Mouse (Mus musculus) layer of hippocampus, adult 8-10 months (tissue): Measurements from ENCODE around the gene Rfxap. TPM values are rescaled to one million over a fixed set of nuclear protein-coding genes. Genes with fewer than 3 reads are reported as not detected.
A peak's percentile ranks its signal among the peaks of the same experiment; 100 is the strongest.

Experiments
- DNase-seq, 2 experiments: peaks; one replicate each; pipeline ENCODE4 v3.0.0; 2022; ENCODE audit warnings: low spot score in 2 of 2
- total RNA-seq, 4 experiments: library from RNA; stranded (reverse); gene quantifications; 2 replicates each; pipeline ENCODE4 v1.2.4; 2022

Gene Rfxap
- total RNA-seq = 10 to 100 TPM; 45.6 to 55.9 (median 51.4) TPM

DNA sequence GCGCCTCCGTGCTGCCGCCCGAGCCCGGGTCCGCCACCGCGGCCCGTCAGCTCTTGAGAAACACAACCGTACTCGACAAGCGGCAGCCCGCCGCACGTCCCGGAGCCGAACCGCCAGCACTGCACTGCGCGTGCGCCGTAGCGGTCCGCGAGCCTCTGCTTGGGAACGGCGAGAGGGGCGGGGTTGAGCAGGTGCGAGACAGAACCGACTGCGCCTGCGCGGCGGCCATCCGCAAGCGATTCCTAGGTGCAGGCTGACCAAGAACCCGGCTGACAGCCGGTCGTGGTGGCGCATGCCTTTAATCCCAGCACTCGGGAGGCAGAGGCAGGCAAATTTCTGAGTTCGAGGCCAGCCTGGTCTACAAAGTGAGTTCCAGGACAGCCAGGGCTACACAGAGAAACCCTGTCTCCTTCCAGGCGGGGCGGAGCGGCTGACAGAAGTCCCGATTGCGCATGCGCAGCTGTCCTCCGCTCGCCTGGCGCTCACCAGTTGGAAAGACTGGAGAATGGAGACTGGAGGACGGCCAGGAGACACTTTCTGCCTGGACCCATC is at the start of gene Rfxap:
Rfxap (minus strand) TSS at position 126 of the 552 bp plus-strand sequence.
- DNase-seq = peak; percentile 90 to 95

DNA sequence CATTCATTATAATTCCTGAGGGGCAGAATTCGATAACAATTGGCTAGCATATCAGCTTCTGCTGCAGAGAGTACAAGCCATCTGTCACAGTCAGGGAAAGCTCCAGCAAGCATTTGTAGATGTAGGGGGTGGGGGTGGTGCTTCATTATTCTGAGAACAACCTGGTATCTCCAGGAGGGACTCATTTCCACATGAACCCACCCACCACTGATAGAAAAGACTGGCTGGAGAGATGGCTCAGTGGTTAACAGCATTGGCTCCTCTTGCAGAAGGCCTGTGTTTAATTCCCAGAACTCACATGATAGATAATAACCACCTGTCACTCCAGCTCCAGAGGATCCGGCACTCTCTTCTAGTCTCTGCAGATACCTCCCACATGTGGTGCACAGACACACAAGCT is 27.8 kb upstream of the Rfxap start:
- DNase-seq = peak; percentile 71 to 73

DNA sequence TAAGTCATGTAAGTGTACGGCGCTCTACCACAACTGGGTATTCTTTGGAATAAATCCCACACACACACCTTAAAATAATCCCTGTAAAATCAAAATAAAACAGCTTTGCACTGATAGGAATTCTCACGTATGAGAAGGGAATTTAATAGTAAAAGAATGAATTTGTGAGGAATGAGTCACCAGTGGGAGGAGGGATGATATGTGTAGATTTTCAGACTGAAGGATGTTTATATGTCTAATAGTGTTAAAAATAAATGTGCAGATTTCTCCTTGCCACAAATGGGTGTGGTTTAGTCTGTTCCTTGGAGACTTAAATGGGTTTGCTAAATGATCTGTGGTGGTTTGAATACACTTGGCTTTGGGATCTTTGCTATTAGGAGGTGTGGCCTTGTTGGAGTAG is 24.9 kb upstream of the Rfxap start:
- no peak for DNase-seq

DNA sequence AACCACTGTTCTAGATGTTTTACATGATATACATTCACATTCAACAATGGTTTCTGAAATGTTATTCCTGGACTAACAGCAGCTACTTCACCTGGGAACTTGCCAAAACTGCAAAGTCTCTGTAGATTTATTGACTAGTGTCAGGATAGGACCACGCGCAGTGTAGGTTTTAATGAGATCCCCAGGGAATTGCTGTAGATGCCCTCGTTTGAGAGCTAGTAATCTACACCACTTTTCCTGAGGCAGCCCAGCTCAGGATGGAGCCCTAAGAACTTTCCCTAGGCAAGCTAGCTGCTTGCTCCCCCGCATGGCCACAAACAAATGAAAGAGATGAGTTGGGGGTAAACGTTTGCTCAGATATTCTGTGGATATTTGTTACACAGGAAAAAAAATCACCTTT is 14.9 kb upstream of the Rfxap start:
- DNase-seq = no peak

DNA sequence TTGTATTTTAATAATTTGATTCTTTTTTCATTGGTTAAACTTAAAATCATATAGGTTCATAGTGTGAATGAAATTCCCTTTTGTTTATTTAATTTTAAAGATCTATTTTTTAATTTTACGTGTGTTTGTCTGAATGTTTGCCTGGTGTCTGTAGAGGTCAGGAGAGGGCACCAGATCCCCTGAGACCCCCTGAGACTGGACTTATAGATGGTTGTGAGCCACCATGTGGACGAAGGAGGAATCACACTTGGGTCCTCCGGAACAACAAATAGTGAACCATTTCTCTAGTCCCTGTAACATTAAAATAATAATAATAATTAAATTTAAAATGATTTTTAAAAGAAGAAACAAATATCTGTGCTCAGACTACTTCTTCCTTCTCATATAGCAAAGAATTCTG is 7.7 kb upstream of the Rfxap start:
- DNase-seq = peak in 1 of 2 experiments; percentile 42

DNA sequence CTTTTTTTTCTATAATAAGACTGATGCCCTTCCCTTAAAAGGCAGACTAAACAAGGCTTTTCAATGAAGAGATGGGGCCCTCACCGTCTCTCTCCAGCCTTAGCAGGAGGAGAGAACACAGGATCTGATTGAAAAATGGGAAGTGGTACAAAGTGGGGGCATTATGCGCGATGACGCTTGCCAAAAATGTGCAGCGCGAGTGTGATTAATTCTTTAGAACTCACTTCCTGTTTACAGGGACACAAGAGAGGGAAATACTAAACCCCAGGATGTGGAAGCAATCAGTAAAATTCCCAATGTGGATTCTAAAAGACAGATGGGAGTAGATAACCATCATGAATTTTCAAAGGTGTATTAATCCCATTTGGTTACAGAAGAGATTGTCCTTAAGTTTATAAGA is 7.0 kb upstream of the Rfxap start:
- DNase-seq = no peak

DNA sequence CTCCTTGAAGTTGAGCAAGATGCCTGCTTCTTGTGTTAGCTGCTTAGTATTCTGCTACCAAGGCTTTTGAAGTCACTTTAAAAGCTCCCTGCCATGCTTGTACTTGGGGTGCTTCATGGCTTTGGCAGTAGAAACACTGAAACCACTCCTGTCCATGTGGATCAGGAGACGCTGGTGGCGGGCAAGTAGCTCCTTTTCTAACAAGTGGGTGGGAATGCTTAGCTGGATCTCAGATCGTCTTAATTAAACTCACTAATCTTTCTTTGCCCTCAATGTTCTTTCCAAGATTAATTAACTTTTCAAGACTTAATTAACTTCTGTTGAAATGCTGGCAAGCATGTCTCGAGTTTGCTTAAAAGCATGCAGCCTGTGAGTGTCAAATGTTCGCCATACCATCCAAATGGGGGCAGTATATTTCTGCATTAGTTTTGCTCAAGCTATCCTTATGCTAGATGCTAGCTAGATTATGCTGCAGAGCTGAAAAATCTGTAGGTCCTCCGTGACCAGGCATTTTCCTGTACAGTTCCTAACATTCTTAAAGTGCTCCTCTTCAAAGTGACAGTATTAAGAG is 5.9 kb upstream of the Rfxap start:
- no peak for DNase-seq

DNA sequence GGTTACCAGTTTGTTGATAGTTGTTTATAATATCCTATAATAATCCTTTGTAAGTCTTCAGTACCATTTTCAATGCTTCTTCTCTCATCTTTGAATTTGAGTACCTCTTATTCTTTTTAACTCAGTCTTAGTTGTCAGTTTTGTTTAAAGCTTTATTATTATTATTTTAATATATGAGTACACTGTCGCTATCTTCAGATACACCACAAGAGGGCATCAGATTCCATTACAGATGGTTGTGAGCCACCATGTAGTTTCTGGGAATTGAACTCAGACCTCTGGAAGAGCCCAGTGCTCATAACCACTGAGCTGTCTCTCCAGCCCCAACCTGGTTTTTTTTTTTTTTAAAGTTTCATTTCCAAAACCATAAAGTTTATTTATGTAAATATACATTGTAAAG is 4.0 kb upstream of the Rfxap start:
- no peak for DNase-seq

DNA sequence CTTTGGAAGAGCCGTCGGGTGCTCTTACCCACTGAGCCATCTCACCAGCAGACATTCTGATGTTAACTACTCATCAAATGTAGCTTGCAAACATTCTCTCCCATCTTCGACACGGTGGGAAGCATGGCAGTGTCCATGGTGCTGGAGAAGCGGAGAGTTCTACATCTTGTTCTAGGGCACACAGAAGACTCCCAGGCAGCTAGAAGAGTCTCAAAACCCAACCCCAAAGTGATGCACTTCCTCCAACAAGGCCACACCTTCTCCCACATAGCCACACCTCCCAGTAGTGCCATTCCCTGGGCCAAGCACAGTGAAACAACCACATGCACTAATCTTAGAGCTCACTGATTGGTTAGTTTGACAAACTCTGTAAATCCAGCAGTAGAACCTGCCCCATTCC is 1.5 kb upstream of the Rfxap start:
- no peak for DNase-seq

DNA sequence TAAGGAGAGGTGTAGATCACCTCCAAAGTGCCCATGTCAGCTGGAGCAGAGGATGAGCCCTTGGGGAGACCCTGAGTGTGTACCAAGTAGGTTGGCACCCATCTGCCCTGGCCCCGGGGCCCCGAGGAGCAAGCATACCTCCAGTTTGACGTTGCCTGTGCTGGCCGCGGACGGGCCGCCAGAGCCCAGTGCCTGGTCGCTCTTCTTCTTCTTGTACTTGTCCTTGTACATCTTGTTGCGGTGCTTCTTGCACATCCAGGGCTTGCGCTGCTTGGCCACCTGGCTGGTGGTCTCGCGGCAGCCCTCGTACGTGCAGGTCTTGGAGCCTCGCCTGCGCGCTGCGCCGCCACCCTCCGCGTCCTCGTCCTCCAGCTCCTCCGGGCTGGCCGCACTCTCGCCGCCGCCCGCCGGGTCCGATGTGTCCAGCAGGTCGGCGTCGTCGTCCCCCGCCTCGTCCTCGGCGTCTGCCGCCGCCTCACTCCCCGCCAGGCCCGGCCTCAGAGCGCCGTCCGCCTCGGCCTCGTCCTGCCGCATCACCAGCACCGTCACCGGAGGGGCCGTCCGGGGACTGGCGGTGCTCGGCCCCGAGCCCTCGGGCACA is 430 bp downstream of the Rfxap start:
- DNase-seq = peak in 1 of 2 experiments; percentile 35

DNA sequence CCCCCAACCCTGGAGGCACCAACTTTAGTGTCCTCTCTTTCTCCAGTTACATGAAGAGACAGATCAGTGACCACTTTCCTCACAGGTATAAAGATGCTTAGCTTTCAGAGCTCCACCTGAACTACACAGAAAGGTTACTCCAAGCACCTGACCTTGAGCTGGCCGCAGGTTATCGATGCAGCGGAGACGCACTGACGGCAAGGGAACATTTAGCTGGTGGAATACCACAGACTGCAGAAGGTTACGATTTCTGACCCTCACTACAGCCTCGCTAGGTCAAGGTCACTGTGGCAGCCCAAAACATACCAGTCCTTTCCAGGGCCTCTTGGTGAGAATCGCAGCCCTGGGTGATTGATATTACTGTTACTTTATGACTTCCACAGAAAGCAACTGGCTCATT is 3.9 kb downstream of the Rfxap start:
- no peak for DNase-seq

DNA sequence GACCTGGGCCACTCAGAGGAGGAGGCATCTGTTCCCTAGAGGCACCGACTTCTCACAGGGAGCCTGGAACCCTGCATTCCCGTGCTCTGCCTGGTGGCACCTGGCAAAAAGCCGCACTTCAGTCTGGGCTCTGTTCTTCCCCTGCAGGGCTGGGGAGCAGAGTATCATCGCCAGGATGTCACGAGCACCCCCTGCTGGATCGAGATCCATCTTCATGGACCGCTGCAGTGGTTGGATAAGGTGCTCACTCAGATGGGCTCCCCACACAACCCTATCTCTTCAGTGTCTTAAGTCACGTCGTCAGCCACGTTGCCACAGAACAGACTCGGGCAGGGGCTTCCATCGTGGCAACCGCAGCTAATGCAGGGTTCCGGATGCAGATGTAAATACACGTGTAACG is 10.4 kb downstream of the Rfxap start:
- peak in 1 of 2 experiments; percentile 50 for DNase-seq

DNA sequence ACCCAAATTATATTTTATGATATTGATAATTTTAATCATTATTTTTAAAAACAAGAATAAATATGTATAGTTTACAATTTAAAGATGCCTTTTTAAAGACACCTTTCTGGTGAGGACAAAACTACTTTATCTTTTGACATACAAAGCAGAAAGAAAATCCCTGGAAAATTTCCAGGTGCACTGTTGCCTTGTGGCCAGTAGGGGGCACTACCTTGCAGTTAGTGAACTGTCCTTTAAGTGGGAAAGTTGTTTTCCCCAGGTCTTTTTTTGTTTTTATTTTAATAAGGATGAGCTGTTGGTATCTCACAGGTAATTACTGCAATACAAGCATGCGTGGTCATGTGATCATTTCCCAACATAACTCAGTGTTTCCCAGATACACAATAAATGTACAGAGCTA is 11.8 kb downstream of the Rfxap start:
- DNase-seq = no peak

DNA sequence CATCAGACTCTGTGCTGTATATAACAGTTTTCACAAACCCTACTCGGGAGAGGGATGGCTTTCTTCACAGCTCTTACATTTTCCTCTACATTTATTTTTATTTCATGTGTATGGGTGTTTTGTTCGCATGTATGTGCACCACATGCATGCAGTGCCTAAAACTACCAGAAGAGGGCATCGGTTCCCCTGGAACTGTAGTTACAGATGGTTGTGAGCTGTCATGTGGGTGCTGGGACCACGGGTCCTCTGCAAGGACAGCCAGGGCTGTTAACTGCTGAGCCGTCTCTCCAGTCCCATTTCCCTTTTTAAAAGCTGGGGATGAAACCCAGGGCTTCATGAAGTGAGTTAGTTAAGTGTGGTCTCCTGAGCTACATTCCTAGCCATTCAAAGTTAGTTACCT is 12.2 kb downstream of the Rfxap start:
- no peak for DNase-seq

DNA sequence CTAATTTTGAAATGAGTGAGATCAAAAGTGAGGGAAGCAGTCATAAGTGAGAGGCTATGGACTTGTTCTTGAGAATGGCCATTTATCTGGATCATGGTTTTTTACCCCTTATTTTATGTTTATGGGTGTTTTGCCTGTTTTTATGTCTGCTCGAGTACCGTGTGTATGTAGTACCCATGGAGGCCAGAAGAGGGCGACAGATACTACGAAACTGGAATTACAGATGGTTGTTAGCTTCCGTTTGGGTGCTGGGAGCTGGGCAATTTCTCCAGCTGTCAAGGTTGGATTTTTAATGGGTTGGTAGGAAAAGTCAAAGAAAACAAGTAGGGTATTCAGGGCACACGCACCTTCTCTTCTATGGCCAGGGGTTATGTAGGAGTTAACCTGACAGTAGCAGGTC is 13.8 kb downstream of the Rfxap start:
- DNase-seq = no peak

DNA sequence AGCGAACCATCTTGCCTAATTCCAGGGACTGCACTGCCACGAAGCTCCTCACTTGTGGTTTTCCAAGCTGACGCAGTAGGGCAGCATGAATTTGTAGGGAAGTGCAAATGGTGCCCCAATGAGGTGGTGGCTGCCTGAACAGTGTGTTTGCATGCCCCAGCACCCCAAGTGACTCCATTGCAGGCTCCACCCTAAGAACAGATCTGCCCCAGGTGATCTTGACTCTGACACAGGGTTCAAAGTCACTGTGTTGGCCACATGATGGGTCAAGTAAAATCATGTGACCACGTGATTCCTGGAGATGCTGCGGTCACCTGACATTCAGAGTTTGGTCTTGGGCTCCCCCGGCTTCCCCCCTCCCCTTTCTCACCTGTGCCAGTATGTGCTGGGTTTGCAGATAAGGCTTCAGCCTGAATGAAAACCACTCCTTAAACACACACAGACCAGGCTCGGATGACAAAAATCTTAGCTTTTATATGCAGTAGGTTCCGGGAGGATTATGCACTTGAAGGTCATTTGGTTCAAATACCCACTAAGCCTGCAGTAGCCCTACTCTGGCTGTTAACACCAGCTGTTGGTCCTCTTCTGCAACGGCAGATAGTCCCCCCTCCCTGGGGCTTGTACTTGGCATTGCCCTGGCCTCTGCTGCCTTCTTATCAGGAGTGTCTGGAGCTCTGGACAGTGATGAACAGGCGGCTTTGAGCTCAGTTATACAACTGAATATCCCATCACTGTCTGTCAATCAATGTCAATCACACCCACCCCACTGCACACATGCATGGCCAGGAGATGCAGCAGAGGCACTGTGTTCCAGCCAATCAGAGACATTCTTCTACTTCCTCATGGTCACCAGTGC is 15.5 kb downstream of the Rfxap start:
- no peak for DNase-seq

DNA sequence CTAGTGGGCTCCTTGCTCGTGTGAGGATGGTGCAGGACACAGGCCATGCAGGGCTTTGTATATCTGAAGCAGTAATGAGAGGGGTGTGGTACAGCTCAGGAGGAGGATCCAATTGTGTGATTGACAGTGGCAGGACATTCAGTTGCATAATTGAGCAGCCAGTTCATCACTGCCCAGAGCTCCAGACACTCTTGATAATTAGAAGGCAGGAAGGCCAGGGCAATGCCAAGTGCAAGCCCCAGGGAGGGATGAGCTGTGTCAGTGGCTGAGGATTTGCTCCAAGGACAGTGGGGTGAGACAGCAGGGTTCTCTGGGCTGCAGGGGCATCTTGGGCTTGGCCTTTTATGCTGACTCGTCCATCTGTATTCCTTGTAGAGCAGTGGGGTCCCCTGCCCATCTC is 17.0 kb downstream of the Rfxap start:
- no peak for DNase-seq

DNA sequence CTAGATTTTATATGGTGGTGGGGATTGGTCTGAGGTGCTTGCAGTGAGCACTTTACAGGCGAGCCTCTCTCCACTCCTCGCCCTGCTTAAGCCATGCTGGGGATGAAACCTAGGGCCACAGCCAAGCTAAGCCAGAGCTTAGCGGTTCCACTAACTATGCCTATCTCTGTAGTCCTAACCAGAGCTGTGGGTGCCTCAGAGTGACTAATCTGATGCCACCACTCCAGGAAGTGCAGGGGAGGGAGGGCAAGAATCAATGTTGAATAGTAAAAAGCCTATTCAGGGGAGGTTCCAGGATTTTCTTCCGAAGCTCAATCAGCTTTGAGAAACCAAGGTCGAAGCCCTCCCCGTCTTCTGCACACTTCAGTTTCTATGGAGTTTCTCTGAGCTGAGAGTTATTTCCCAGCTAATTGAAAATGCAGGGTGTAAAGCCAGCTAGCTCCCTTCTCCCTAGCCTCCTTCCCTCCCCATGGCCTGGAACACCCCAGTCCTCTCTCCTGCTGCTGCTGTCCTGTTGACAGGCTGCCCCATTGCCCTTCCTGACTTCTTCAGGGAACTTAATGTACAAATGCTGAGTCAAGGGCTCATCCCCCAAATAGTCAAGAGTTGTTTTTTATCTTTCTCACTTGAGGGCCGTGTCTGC is 31.5 kb downstream of the Rfxap start:
- no peak for DNase-seq

DNA sequence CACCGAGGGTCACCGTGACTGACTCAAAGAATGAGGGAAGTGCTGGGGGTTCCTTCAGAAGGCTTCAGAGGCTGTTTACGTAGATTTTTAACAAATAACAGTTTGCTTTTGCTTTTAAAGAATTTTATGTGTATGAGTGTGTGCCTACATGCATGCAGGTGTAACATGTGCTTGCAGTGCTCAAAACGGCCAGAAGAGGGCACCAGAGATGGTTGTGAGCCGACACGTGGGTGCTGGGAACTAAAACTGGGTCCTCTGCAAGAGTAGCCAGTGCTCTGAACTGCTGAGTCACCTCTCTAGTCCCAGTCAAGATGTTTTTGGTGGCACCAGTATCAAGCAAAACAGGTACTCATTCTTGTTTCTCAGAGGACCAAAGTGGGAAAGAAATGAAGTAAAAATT is 34.0 kb downstream of the Rfxap start:
- no peak for DNase-seq

DNA sequence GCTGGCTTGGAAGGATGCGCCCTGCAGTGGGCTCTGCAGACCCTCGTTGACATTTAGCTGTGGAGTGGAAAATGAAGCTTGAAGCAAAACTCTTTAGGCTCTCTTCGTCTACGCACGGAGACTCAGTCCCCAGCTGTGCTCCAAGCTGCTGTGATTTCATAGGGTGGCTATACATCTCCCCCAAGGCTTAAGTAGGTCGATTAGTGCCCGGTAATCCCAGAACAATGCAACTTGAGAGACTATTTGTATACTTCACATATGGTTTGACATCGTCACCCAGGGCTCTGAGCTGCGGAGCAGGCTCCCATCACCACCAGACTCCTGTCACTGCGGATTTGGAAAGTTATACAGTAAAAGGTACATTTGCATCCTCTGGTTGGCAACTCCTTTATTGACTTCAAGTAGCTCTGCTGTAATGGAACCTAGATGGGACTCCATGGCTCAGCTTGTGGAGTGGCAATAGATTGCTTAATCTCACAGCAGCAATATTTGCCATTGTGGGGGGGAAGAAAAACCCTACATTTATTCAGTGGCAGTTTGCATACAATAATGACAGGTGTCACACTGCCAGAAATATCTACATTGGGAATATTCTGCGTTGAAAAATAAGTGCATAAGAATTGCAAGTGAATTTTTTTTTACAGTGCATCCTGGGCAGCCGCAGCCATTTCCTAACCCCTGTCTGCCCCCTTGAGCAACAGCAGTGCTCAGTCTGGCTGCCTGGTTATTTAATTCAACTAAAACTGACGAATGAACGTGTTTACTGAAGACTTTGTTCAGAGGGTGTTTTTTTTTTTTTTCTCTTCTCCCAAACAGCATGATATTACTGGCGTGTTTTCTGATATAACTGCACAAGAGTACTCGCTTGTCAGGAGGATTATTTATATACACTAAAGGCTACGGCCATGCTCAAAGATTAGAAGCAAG is 38.0 kb downstream of the Rfxap start:
- no peak for DNase-seq

DNA sequence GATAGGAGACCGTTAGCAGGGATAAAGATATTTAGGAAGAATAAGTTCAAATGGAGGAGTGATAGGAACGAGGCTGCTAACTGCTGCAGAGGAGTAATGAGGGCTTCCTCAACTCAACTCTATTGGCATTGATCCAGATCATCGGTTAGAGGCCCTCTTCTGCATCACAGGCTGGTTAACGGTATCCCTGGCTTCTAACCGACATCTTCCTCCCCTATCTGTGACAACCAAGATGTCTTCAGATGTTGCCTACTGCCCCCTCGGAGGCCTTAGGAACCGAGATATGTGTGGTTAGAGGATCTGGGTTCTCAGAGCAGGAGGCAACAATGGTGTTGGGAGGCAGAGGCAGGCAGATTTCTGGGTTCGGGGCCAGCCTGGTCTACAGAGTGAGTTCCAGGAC is 39.0 kb downstream of the Rfxap start:
- no peak for DNase-seq
